Mouse (Mus musculus): ENCODE results near the gene Capn11.

The Capn11 gene

GRCm38 (mm10) chr17:45684667-45685131 is 25.6 kb upstream of the Capn11 start:
- in situ Hi-C loops (cut with MboI, MseI): loop anchor here (5.0 kb wide), 1 partner anchor 38 kb away; no protein-coding TSS in a partner anchor

GRCm38 (mm10) chr17:45682843-45683242 is 23.7 kb upstream of the Capn11 start:
- in situ Hi-C loops (cut with MboI, MseI): no loop called here

DNA sequence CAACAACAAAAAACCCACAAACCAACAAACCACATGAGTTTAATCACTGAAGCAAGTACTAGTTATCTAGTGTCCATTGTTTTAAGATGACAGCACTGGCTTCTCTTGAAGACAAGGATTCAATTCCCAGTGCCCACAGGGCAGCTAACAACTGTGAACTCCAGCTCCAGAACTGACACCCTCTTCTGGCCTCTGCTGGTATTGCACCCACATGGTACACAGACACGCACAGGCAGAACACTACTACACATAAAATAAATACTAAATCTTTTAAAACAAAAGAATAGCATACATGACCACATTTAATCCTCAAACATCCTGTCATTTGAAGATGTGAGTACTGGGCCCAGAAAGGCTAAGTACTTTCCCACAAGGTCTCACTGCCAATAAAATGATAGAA is 22.5 kb upstream of the Capn11 start:
- in situ Hi-C loops (cut with MboI, MseI): no loop called here

- in situ Hi-C loops (cut with MboI, MseI): no loop called here
Measured at GRCm38 (mm10) chr17:45680391-45680980, 21.4 kb upstream of the Capn11 start.

DNA sequence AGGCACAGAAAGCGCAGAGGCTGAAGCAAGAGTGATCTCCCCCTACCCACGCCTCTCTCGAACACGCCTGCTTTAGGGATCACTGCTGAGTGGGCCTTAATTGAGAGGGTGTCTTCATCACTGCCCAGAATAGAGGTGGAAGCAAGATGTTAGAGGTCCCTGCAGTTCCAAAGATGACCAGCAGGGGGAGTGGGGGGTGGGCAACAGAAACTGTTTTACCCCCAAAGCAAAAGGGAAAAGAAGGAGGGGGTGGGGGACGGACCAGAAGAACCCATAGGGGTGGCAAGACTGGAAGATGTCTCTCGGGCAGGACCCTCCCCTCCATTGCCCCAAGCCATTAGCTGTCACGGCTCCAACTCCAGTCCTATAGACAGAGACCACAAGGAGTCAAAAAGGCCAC is 19.0 kb upstream of the Capn11 start:
- in situ Hi-C loops (cut with MboI, MseI): no loop called here

DNA sequence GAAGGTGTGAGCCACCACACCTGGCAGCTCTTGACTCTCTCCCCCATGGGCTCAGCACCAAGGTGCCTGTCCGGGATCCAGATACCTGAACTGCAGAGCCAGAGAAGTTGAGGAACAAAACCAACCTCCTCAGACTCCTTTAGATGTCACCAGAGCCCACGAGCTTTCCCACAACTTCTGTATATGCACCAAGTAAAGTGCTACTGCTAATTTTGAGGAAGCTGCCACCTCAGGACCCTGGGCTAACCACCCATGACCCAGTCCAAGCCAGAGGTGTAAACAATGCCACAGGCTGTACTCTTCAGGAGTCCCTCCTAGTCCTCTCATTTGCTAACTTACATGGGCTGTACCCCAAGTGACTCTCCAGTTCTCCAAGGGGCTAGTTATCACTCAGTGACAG is 13.5 kb upstream of the Capn11 start:
- in situ Hi-C loops (cut with MboI, MseI): no loop called here

- in situ Hi-C loops (cut with MboI, MseI): no loop called here
Measured at GRCm38 (mm10) chr17:45671821-45672220, 12.7 kb upstream of the Capn11 start.

DNA sequence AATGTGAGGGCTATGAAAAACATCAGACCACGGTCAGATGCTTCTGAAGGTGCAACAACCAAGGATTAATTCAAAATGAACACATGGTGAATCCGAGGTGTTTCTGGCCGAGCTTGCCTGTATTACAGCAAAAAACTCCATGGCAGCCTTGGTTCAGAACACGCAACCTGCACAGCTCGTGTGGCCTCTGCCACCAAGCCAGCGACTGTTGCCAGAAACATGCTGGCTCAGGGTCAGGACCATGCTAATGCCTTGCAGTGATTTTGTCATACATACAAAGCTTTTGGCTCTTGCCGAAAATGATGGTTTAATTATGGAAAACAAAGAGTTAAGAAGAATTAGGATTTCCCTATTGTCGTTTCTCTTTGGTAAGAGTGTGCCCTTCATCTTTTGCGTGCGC is 8.9 kb upstream of the Capn11 start:
- in situ Hi-C loops (cut with MboI, MseI): no loop called here

GRCm38 (mm10) chr17:45667481-45667880 is 8.4 kb upstream of the Capn11 start:
- in situ Hi-C loops (cut with MboI, MseI): no loop called here

DNA sequence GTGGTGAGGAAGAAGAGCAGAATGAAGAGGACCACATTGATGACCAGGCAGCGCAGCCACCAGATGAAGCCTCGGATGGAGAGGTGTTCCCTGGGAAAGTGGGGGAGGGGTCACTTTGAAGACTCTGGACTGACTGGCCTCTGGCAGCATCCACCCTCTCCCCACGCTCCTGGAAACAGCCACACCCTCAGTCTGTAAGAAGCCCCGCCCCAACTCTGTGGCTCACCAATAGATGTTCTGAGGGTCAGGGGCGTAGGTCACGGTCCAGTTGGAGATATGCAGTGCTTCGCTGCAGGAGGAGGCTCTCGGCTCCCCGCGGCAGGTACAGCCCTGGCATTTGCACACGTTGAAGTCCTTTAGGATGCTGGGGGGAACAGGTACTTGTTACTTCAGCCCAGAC is 7.0 kb upstream of the Capn11 start:
- in situ Hi-C loops (cut with MboI, MseI): no loop called here

DNA sequence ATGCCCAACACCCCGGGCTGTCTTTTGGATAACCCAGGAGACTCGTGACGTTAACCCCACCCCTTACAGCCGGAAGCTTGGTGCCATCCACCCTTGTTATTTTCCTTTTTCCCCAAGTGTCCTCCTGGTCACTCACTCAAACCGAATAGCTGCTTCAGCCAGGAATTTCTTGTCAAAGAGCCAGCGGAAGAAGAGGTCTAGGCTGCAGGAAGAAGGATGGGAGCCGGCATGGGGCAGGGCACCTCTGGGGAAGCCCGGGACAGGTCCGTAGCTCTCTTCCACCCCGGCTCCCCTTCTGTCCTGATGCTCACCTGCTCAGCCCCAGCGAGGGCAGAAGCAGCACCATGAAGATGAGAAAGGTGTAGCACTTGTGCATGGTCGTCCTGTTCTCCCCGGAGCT is 5.5 kb upstream of the Capn11 start:
- in situ Hi-C loops (cut with MboI, MseI): loop anchor here (5.0 kb wide), 1 partner anchor 63 kb away; no protein-coding TSS in a partner anchor

- in situ Hi-C loops (cut with MboI, MseI): loop anchor here (5.0 kb wide), 1 partner anchor 64 kb away; no protein-coding TSS in a partner anchor
Measured at GRCm38 (mm10) chr17:45663106-45663919, 4.2 kb upstream of the Capn11 start.

DNA sequence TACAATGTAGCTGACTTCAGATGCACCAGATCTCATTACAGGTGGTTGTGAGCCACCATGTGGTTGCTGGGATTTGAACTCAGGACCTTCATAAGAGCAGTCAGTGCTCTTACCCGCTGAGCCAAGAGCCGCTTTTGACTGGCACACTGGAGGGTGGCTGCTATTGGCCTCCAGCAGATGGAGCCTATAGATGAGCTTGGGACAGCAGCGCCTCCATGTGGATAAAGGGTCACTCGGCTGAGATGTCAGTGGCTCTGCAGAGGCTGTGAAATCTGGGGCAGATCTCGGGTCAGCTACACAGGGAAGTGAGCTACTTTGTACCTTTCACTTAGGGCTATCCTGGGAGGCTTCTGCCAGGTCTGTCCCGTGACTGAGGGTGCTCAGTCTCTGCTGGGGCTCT is 3.3 kb downstream of the Capn11 start:
- in situ Hi-C loops (cut with MboI, MseI): no loop called here

GRCm38 (mm10) chr17:45653233-45653632 is 5.9 kb downstream of the Capn11 start:
- in situ Hi-C loops (cut with MboI, MseI): no loop called here

DNA sequence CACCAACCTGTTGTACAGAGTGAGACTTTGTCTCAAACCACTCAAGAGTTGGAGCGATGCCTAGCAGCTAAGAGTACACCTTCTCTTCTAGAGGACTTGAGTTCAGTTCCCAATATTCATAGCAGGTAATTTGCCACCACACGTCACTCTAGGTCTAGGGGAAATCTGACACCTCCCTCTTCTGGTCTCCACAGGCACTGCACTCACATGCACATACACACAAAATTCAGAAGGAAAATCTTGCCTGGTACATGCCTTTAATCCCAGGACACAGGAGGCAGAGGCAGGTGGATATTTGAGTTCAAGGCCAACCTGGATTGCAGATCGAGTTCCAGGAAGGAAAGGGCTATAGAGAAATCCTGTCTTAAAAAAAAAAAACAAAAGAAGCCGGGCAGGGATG is 14.9 kb downstream of the Capn11 start:
- in situ Hi-C loops (cut with MboI, MseI): no loop called here

DNA sequence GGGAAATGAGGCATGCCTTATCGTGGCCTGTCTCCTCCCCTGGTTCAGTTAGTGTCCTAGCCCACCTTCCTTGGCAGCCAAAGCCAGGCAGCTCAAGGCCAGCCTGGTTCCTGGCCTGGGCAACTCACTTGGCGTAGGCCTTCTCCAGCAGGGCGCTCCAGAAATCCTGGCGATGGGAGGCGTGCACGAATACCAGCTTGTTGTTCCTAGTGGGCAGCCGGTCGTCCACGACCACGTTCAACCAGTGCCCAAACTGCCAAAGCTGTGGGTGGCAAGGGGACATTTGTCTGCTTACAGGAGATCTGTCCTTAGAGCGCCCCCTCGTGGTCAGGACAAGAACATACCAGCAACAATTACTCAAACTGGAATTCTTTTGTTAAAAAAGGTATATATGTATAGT is 16.4 kb downstream of the Capn11 start:
- in situ Hi-C loops (cut with MboI, MseI): no loop called here

- in situ Hi-C loops (cut with MboI, MseI): no loop called here
Measured at GRCm38 (mm10) chr17:45641981-45642380, 17.1 kb downstream of the Capn11 start.

DNA sequence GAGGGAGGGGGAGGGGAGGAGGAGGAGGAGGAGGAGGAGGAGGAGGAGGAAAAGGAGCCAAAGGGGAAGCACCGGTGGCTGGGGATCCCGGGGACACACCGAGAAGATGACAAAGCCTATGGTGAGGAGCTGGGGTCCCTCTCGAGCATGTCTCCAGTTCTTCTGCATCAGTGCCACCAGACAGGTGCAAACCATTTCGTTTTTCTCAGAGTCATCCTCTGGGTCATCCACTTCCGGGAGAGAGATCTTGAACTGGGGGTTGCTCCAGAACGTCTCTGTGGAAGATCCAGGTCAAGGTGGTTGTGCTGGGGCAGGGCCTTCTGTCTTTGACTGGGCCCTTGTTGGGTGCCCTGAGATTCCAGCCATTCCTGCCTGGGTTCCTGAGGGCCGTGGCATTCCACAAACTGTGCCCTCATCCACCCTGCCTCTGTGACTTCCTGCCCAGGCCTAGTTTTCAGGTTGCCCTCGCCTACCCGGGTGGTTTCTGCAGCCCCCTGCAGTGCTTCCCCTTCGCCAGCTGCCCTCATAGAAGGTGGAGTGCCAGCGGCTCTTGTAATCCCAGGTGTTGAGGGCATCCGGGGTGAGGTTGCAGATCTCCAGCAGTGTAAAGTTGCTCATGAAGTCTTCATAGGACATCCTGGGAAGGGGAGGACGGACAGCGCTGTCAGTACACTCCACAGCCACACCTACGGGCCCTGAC is 20.4 kb downstream of the Capn11 start:
- in situ Hi-C loops (cut with MboI, MseI): no loop called here

GRCm38 (mm10) chr17:45634033-45634432 is 25.1 kb downstream of the Capn11 start:
- in situ Hi-C loops (cut with MboI, MseI): no loop called here

DNA sequence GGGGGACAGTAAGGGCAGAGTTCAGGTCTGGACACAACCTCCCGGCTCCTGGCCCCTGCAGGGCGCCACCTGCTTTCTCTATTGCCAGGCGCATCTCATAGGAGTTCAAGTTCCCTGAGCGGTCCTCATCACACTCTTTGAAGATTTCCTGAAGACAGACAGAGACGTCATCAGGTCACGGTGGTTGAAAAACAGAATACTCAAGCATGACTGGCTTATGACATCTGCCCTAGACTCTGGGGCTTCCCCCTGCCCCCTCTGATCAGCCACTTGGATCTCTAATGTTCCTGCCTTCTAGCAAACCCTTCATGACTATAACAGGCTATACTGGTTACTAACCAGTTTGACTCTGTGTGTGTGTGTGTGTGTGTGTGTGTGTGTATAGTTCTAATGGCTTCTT is 27.2 kb downstream of the Capn11 start:
- in situ Hi-C loops (cut with MboI, MseI): no loop called here

DNA sequence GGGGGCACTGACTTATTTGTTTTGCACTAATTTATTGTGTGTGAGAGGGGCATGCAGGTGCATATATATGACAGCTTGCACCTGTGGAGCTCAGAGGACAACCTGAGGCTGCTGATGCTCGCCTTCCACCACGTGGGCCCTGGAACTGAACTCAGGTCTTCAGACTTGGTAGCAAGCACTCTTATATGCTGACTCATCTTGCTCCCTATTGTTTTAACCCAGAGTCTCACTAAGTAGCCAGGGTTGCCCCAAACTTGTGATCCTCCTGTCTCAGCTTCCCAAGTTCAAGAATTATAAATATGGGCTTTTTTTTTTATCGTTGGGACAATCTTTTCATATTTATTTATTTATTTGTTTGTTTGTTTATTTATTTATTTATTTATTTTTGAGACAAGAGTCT is 28.1 kb downstream of the Capn11 start:
- in situ Hi-C loops (cut with MboI, MseI): no loop called here
